Mouse (Mus musculus): ENCODE results near the gene Etnk1. TPM values are rescaled to one million over a fixed set of nuclear protein-coding genes. Genes with fewer than 3 reads are reported as not detected.

Etnk1 gene
- polyA plus RNA-seq, 1 experiment: 6.6 TPM

DNA sequence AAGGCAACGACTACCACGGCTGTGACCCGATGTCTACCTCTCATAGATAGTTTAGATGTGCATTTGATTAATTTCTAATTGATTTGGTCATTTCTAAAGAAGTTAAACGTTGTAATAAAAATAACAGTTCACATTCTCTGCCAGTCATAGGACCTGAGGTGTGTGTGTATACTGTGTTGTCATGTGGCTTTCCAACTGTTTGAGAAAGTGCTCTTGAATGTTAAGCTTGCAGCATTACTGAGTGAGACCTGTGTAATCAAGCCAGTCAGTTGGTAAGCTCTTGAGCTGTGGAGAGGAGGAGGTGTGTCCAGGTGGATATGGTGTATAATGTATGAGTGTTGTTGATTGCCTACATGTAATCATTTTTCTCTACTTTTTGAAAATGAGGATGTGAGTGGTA is 12.2 kb downstream of the Etnk1 start:
- H3ac ChIP-seq (ENCODE audit: control insufficient read depth, insufficient read length): no peak overlapping the region
- no peaks in the 10 kb centered on the region for H3K27me3 ChIP-seq (ENCODE audit: control insufficient read depth, insufficient read depth, insufficient read length)

DNA sequence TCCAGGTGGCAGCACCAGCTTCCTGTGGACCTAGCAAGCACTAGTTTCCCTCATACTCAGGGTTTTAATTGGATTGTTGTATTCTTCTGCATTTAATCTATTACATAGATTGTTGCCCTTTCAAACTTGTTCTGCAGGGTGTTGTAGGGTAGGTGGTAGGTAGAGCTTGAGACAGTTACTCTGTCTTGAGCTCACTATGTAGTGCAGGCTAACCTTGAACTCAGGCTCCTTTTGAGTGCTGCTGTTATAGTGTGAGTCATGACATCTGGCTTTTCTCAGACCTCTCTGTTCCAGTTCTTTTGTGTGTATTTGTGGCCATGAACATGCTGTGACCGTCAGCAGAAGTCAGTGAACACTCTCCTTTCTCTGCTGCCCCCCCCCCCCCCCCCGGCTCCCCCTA is 12.7 kb downstream of the Etnk1 start:
- H3K79me2 ChIP-seq (ENCODE audit: control insufficient read depth, insufficient read depth): peaks cover 48% of the 10 kb centered on the region
- no peak overlapping the region for H3K4me2 ChIP-seq (ENCODE audit: low read depth)
- H3ac ChIP-seq (ENCODE audit: control insufficient read depth, insufficient read length): no peak overlapping the region
- H3K27me3 ChIP-seq (ENCODE audit: control insufficient read depth, insufficient read depth, insufficient read length): no peaks in the 10 kb centered on the region
- no peaks in the 10 kb centered on the region for H3K36me3 ChIP-seq (ENCODE audit: control insufficient read depth, insufficient read depth)
- no peak for TF ChIP-seq MYOD1 (IDR thresholded peaks at IDR 0.05; ENCODE audit: control insufficient read depth in 1 of 3, insufficient read length in 2 of 3, low read depth in 2 of 3)
- TF ChIP-seq REST (IDR thresholded peaks at IDR 0.05; ENCODE audit: insufficient read depth, insufficient read length): no peak
- TF ChIP-seq TCF3 (IDR thresholded peaks at IDR 0.05; ENCODE audit: insufficient read length, low read depth): no peak
- no peak for TF ChIP-seq CEBPB (IDR thresholded peaks at IDR 0.05; ENCODE audit: insufficient read depth, poor library complexity, severe bottlenecking)
- TF ChIP-seq MAX (IDR thresholded peaks at IDR 0.05; ENCODE audit: low read depth): no peak
- no peak for TF ChIP-seq E2F4 (IDR thresholded peaks at IDR 0.05; ENCODE audit: insufficient read depth)
- no peak for TF ChIP-seq USF1 (IDR thresholded peaks at IDR 0.05; ENCODE audit: low read depth)
- TF ChIP-seq POLR2AphosphoS2 (IDR thresholded peaks at IDR 0.05; ENCODE audit: insufficient read length, low read depth): no peak
- no peak overlapping the region for H3K4me3 ChIP-seq

More for the DNA sequence above, 12.2 kb downstream of the Etnk1 start:
- Histone ChIP-seq H3K4me3 (no peak overlapping the region), H3K4me2 (ENCODE audit: low read depth) (no peak overlapping the region), H3K36me3 (ENCODE audit: control insufficient read depth, insufficient read depth) (no peaks in the 10 kb centered on the region), H3K79me2 (ENCODE audit: control insufficient read depth, insufficient read depth) (peaks cover 54% of the 10 kb centered on the region)
- TF ChIP-seq MYOD1 (IDR thresholded peaks at IDR 0.05; ENCODE audit: control insufficient read depth in 1 of 3, insufficient read length in 2 of 3, low read depth in 2 of 3) (no peak), TCF12 (IDR thresholded peaks at IDR 0.05; ENCODE audit: insufficient read depth, poor library complexity, severe bottlenecking) (no peak), CEBPB (IDR thresholded peaks at IDR 0.05; ENCODE audit: insufficient read depth, poor library complexity, severe bottlenecking) (no peak), USF1 (IDR thresholded peaks at IDR 0.05; ENCODE audit: low read depth) (no peak), POLR2AphosphoS2 (IDR thresholded peaks at IDR 0.05; ENCODE audit: insufficient read length, low read depth) (no peak)

DNA sequence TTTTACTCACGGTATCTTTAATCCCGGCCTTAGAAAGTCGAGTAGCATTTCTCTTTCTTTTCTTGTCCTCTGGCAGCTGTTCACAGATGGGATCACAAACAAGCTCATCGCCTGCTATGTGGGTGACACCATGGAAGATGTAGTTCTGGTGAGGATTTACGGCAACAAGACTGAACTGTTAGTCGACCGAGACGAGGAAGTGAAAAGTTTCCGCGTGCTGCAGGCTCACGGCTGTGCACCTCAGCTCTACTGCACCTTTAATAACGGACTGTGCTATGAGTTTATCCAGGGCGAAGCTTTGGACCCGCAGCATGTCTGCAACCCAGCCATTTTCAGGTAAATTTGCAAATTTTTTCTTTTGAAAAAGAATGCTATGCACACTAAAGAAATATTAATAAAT is 13.5 kb downstream of the Etnk1 start:
- TF ChIP-seq E2F4 (IDR thresholded peaks at IDR 0.05; ENCODE audit: insufficient read depth) (no peak), MAX (IDR thresholded peaks at IDR 0.05; ENCODE audit: low read depth) (no peak), SRF (IDR thresholded peaks at IDR 0.05; ENCODE audit: control insufficient read depth, insufficient read length, low read depth) (no peak), MYOG (IDR thresholded peaks at IDR 0.05; ENCODE audit: control insufficient read depth in 1 of 3, insufficient read depth in 1 of 3, insufficient read length in 2 of 3, low read depth in 2 of 3) (no peak), POLR2A (IDR thresholded peaks at IDR 0.05; ENCODE audit: insufficient read length, low read depth) (no peak)
- Histone ChIP-seq H3K4me3 (no peak overlapping the region), H3K36me3 (ENCODE audit: control insufficient read depth, insufficient read depth) (no peaks in the 10 kb centered on the region), H3K79me2 (ENCODE audit: control insufficient read depth, insufficient read depth) (peaks cover 40% of the 10 kb centered on the region), H3ac (ENCODE audit: control insufficient read depth, insufficient read length) (no peak overlapping the region), H3K27me3 (ENCODE audit: control insufficient read depth, insufficient read depth, insufficient read length) (no peaks in the 10 kb centered on the region), H3K4me2 (ENCODE audit: low read depth) (no peak overlapping the region)

DNA sequence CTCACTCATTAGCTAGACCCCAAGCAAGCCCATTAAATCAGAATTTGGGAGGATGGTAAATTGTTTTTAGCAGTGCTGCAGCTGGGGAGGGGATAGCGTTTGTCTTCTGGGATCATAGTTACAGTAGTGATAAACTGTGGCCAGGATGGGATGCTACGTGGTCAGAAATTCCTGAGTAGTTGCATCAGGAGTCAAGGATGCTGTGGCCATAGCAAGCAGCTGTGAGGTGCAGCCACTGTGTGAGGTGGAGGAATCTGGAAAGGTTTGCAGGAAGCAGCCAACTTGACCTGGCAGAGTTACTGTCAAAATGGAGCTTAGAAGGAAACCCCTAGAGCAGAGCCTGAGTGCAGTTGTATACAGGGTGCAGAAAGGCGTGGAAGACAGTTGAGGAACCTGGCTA is 17.1 kb downstream of the Etnk1 start:
- Histone ChIP-seq H3K27me3 (ENCODE audit: control insufficient read depth, insufficient read depth, insufficient read length) (no peaks in the 10 kb centered on the region), H3K4me2 (ENCODE audit: low read depth) (no peak overlapping the region), H3ac (ENCODE audit: control insufficient read depth, insufficient read length) (no peak overlapping the region), H3K79me2 (ENCODE audit: control insufficient read depth, insufficient read depth) (peaks cover 13% of the 10 kb centered on the region), H3K36me3 (ENCODE audit: control insufficient read depth, insufficient read depth) (peaks cover 11% of the 10 kb centered on the region), H3K4me3 (no peak overlapping the region)
- TF ChIP-seq E2F4 (IDR thresholded peaks at IDR 0.05; ENCODE audit: insufficient read depth) (no peak), MYOG (IDR thresholded peaks at IDR 0.05; ENCODE audit: control insufficient read depth in 1 of 3, insufficient read depth in 1 of 3, insufficient read length in 2 of 3, low read depth in 2 of 3) (peak in 1 of 3 experiments; percentile 23), TCF3 (IDR thresholded peaks at IDR 0.05; ENCODE audit: insufficient read length, low read depth) (no peak), REST (IDR thresholded peaks at IDR 0.05; ENCODE audit: insufficient read depth, insufficient read length) (no peak), POLR2A (IDR thresholded peaks at IDR 0.05; ENCODE audit: insufficient read length, low read depth) (no peak), SRF (IDR thresholded peaks at IDR 0.05; ENCODE audit: control insufficient read depth, insufficient read length, low read depth) (no peak), CEBPB (IDR thresholded peaks at IDR 0.05; ENCODE audit: insufficient read depth, poor library complexity, severe bottlenecking) (no peak), TCF12 (IDR thresholded peaks at IDR 0.05; ENCODE audit: insufficient read depth, poor library complexity, severe bottlenecking) (no peak), MYOD1 (IDR thresholded peaks at IDR 0.05; ENCODE audit: control insufficient read depth in 1 of 3, insufficient read length in 2 of 3, low read depth in 2 of 3) (peak in 2 of 3 experiments; percentile 26 to 31)

DNA sequence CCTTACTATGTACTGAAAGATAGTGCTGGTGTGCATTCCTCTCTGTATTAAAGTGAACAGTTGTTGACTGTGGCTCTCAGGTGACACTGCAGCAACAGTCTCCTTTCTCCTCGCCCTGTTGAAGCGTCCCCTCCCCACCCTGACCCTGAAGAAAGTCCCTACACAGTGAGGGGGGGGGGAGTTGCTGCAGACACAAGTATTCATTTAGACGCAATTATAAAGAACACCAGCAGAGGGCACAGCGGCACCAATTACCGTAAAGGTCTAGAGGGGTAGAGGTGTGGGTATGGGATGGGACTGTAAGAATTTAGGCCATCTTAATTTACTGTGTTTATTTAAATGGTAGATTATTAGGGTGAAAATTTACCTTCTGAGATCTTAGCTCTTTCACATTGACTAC is 17.7 kb downstream of the Etnk1 start:
- Histone ChIP-seq H3K4me3 (no peak overlapping the region), H3K36me3 (ENCODE audit: control insufficient read depth, insufficient read depth) (peaks cover 12% of the 10 kb centered on the region), H3K79me2 (ENCODE audit: control insufficient read depth, insufficient read depth) (peaks cover 7% of the 10 kb centered on the region), H3K4me2 (ENCODE audit: low read depth) (no peak overlapping the region), H3ac (ENCODE audit: control insufficient read depth, insufficient read length) (no peak overlapping the region), H3K27me3 (ENCODE audit: control insufficient read depth, insufficient read depth, insufficient read length) (no peaks in the 10 kb centered on the region)
- TF ChIP-seq POLR2AphosphoS2 (IDR thresholded peaks at IDR 0.05; ENCODE audit: insufficient read length, low read depth) (no peak), USF1 (IDR thresholded peaks at IDR 0.05; ENCODE audit: low read depth) (no peak), MAX (IDR thresholded peaks at IDR 0.05; ENCODE audit: low read depth) (no peak), CEBPB (IDR thresholded peaks at IDR 0.05; ENCODE audit: insufficient read depth, poor library complexity, severe bottlenecking) (no peak), REST (IDR thresholded peaks at IDR 0.05; ENCODE audit: insufficient read depth, insufficient read length) (no peak), E2F4 (IDR thresholded peaks at IDR 0.05; ENCODE audit: insufficient read depth) (no peak), POLR2A (IDR thresholded peaks at IDR 0.05; ENCODE audit: insufficient read length, low read depth) (no peak), TCF12 (IDR thresholded peaks at IDR 0.05; ENCODE audit: insufficient read depth, poor library complexity, severe bottlenecking) (no peak), SRF (IDR thresholded peaks at IDR 0.05; ENCODE audit: control insufficient read depth, insufficient read length, low read depth) (no peak), MYOG (IDR thresholded peaks at IDR 0.05; ENCODE audit: control insufficient read depth in 1 of 3, insufficient read depth in 1 of 3, insufficient read length in 2 of 3, low read depth in 2 of 3) (no peak), MYOD1 (IDR thresholded peaks at IDR 0.05; ENCODE audit: control insufficient read depth in 1 of 3, insufficient read length in 2 of 3, low read depth in 2 of 3) (no peak), TCF3 (IDR thresholded peaks at IDR 0.05; ENCODE audit: insufficient read length, low read depth) (no peak)
